Mouse (Mus musculus) embryonic fibroblast, embryonic 13.5 days (primary cell): Measurements from ENCODE around the gene Tha1.

Experiments used
- CTCF ChIP-seq: IDR thresholded peaks from 2 replicates; pipeline ENCODE4 v1.5.1; 2011; ENCODE audit warnings: mild to moderate bottlenecking, control low read depth, low read length, moderate library complexity, borderline replicate concordance; ENCODE audit not compliant: insufficient read depth
- POLR2A ChIP-seq: IDR thresholded peaks from 2 replicates; pipeline ENCODE4 v1.6.1; 2011; ENCODE audit warnings: low read depth, mild to moderate bottlenecking, control low read depth, low read length, moderate library complexity

DNA sequence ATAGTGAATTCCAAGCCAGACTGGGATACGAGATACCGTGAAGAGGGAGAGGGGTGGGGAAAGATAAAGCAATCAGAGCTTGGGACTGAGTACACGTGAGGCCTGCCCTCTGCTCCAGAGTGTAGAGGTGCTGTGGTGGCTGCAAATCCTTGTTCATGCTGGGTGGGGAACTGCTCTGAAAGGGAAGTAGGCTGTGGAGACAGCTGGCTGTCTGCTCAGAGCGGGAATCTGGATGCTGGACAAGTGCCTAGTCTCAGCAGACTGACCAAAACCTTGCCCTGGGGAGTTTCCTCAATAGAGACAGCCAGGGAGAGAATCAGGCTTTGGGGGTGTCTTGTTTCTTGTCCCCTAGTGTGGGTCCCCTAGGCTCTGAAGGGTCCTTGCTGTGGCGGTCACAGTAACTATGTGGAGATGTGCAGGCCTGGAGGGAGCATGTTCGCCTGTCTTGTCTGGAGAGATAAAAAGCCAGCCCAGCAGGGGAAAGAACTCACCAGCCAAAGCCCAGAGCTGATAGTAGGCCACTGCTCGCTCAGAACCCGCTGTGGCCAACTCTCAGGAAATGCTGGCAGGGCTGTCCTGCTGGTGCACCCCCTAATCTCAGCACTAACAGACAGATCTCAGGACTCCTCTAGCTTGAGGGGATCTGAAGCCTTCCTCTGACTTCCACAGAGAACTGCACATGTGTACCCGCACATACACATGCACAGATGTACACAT is 44.2 kb downstream of the Tha1 start:
- TF ChIP-seq POLR2A (no peak), CTCF (no peak)
